ENCODE assay signal across 22 mouse cellular contexts in genomic region chr7:130307036-130307435, GRCm38 (mm10).
"Had no signal": no experiment of that assay in that cellular context is flagged by ENCODE, and none has a peak within 500 bp of the region (broad histone marks: within the 10 kb centered on the region; RNA-seq: fewer than 3 reads in every experiment).

No protein-coding gene starts in this region.

- H3K36me3 ChIP-seq: limb, embryonic 10.5 days; limb, embryonic 13.5 days; liver, embryonic 12.5 days; liver, embryonic 15.5 days; lung, embryonic 15.5 days; midbrain, embryonic 10.5 days; midbrain, embryonic 13.5 days; neural tube, embryonic 13.5 days had no signal

- H3K4me1 ChIP-seq: limb, embryonic 10.5 days; liver, embryonic 12.5 days; liver, embryonic 15.5 days; megakaryocyte, embryonic 14.5 days; midbrain, embryonic 13.5 days; neural tube, embryonic 13.5 days had no signal

- ATAC-seq: liver, embryonic 12.5 days; midbrain, embryonic 13.5 days; midbrain, embryonic 16.5 days had no signal

- H3K27ac ChIP-seq: layer of hippocampus, adult 2 months; limb, embryonic 10.5 days; limb, embryonic 13.5 days; liver, embryonic 12.5 days; liver, embryonic 15.5 days; lung, embryonic 15.5 days; midbrain, embryonic 10.5 days; midbrain, embryonic 13.5 days; neural tube, embryonic 13.5 days; stomach, postnatal 0 days had no signal

- H3K4me3 ChIP-seq: layer of hippocampus, adult 2 months; limb, embryonic 10.5 days; limb, embryonic 13.5 days; liver, embryonic 12.5 days; liver, embryonic 15.5 days; lung, embryonic 15.5 days; megakaryocyte, embryonic 14.5 days; midbrain, embryonic 10.5 days; midbrain, embryonic 13.5 days; myocyte; neural tube, embryonic 13.5 days had no signal

- H3K9me3 ChIP-seq: limb, embryonic 10.5 days; limb, embryonic 13.5 days; liver, embryonic 12.5 days; liver, embryonic 15.5 days; lung, embryonic 15.5 days; midbrain, embryonic 10.5 days; midbrain, embryonic 13.5 days; neural tube, embryonic 13.5 days had no signal

- H3K27me3 ChIP-seq: limb, embryonic 13.5 days; liver, embryonic 12.5 days; liver, embryonic 15.5 days; lung, embryonic 15.5 days; megakaryocyte, embryonic 14.5 days; neural tube, embryonic 13.5 days had no signal

- H3K9ac ChIP-seq: limb, embryonic 13.5 days; liver, embryonic 12.5 days; liver, embryonic 15.5 days; lung, embryonic 15.5 days; midbrain, embryonic 13.5 days; neural tube, embryonic 13.5 days had no signal

- DNase-seq: kidney, adult 18-20 months; kidney, postnatal 25 days; layer of hippocampus, adult 9-11 months; liver; lung, adult 18-20 months; lung, postnatal 10 days; lung, postnatal 36 days; thymus, adult 18-20 months; thymus, postnatal 36 days had no signal

- H3K4me2 ChIP-seq: limb, embryonic 13.5 days; liver, embryonic 12.5 days; liver, embryonic 15.5 days; lung, embryonic 15.5 days; midbrain, embryonic 13.5 days; neural tube, embryonic 13.5 days had no signal
